Mouse (Mus musculus) neutrophil, adult 65 days (primary cell): ENCODE measurements around the gene Ccdc3. TPM values are rescaled to one million over a fixed set of nuclear protein-coding genes. Genes with fewer than 3 reads are reported as not detected.

Source experiments
- total RNA-seq: library from RNA; stranded (reverse); gene quantifications from 2 replicates; pipeline ENCODE4 v1.2.4, GENCODE M21; 2023

The Ccdc3 gene
- total RNA-seq, result not detected in 2 replicates

DNA sequence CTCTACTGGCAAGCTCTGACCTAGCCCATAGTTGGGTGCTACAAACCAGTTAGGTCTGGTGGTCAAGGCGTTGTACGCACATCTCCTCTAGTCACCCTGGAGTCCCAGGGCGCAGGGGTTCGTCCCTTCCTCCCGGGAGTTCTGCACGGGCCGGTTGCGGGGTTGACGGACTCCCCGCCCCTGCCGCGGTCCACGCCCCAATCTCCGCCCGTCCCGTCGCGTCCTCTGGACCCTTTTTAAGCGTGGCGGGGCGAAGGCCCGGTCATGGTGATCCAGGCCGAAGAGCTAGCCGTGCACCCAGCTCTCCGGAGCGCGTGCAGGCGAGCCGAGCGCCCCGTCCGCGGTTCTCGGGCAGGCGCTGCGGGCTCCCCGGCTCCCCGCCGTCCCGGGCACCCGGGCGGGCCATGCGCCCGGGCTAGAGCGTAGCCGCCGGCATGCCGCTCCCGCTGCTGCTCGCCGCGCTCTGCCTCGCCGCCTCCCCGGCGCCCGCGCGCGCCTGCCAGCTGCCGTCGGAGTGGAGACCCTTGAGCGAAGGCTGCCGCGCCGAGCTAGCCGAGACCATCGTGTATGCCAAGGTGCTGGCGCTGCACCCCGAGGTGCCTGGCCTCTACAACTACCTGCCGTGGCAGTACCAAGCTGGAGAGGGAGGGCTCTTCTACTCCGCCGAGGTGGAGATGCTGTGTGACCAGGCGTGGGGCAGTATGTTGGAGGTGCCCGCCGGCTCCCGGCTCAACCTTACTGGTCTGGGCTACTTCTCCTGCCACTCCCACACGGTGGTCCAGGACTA, at the start of gene Ccdc3:
Gene Ccdc3, plus strand, starts transcription at position 277 of the 787 bp plus-strand sequence.

Other genes with a start within 250 kb of the Ccdc3 start
- gene Phyh, start 218.8 kb upstream of the Ccdc3 start, total RNA-seq, result 27.9 and 49.9 TPM in 2 replicates
- not detected in 2 replicates for gene Ucma, start 161.7 kb upstream of the Ccdc3 start, total RNA-seq
- 33.2 and 50.8 TPM in 2 replicates for gene Mcm10, start 125.0 kb upstream of the Ccdc3 start, total RNA-seq
- 50.2 and 75.2 TPM in 2 replicates for gene Optn, start 73.7 kb upstream of the Ccdc3 start, total RNA-seq